Mouse (Mus musculus) gastrocnemius, postnatal 14 days (tissue): Measurements from ENCODE around the gene Olfr1116. TPM values are rescaled to one million over a fixed set of nuclear protein-coding genes. Genes with fewer than 3 reads are reported as not detected.
"Not testable (repeated sequence)": the region's sequence is repeated elsewhere in the genome, so short reads cannot be mapped to it uniquely, and the experiment has no call there.

ENCODE experiments used
- DNase-seq: peaks from one replicate; pipeline ENCODE4 v3.0.0; 2021; ENCODE audit warnings: mixed read lengths
- intact Hi-C: fragments of 180-260 bp; cut with DNase I; formaldehyde crosslinking; loops from one replicate; pipeline ENCODE4 v1.15.1; 2025; ENCODE audit warnings: low total_unique reads
- long read RNA-seq, 2 experiments: library from polyadenylated mRNA; stranded (forward); transcript quantifications; one replicate each; pipeline ENCODE4 v2.0.0; 2021
- microRNA-seq, 2 experiments: library from miRNA; unstranded; fragments of <30 nt; microRNA quantifications; one replicate each; pipeline ENCODE4 v1.2.0; 2021
- total RNA-seq, 2 experiments: library from RNA; stranded (reverse); gene quantifications; 2 replicates each; pipeline ENCODE4 v1.2.3; 2021

Gene Olfr1116
- total RNA-seq, result not detected
- long read RNA-seq, experiment 1, result 0 reads
- long read RNA-seq, experiment 2, result 0 reads

DNA sequence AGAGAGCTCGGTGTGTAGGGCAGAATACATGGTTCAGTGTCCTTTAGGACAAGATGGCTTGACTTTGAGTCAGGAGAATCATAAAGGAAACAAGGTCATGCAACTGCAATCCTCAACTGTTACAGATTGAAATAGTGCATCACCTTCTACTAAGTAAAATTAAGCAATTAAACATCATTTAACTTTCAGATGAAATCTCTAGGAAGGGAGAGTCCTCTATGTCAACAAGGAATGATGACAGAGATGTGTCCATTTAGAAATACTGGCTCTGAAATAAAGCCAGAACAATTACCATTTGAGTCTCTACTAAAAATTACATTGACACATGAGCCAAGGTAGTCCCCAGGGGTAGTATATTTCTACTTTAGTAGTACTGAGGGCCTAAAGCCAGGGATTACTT is at the start of gene Olfr1116:
Gene Olfr1116 (plus strand): TSS at position 301 of the 400 bp plus-strand sequence.
- no peak for DNase-seq
- intact Hi-C loops, result no loop called here

DNA sequence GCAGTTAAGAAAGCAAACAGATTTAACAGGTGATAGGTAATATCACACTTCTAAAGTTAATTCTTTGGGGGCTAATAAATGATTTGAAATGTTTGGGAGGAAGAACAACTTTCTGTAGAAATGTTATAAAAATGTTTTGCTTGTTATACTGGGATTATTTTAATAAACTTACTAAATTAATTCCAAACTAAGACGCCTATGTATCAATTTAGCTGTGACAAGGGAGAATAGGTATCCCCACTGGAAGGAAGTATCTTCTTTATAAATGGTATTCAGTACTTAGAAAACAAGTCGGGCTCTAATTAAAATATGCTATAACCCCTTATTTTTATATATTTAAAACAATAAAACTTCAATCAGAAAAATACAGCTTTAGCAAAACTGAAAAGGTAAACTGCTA is 19.6 kb upstream of the Olfr1116 start, which contains the start of gene Olfr1115:
Gene Olfr1115 (plus strand): TSS at position 301 of the 400 bp plus-strand sequence.
- intact Hi-C loops, result no loop called here
- no peak for DNase-seq

DNA sequence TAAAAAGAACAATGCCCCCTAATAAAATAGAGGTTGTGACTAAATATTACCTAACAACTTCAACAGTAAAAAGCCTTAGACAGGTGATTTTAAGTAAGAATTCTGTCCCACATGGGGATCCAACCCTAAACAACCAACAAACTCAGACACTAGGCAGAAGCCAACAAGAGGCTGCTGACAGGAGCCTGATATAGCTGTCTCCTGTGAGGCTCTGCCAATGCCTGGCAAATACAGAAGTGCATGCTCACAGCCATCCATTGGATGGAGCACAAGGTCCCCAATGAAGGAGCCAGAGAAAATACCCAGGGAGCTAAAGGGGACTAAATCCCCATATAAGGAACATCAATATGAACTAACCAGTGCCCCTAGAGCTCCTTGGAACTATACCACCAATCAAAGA is 26.6 kb downstream of the Olfr1116 start:
- DNase-seq, intact Hi-C loops: not testable (repeated sequence)

DNA sequence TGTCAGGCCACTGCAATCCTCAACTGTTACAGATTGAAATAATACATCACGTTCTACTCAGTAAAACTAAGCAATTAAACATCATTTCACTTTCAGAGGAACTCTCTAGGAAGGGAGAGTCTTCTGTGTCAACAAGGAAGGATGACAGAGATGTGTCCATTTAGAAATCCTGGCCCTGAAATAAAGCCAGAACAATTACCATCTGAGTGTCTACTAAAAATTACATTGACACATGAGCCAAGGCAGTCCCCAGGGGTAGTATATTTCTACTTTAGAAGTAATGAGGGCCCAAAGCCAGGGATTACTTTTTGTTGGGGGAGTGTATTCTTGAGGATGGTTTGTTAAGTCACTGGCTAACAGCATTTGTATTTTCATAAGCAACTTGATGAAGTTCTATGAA is 39.9 kb downstream of the Olfr1116 start, which contains the start of gene Olfr1118:
Gene Olfr1118 (plus strand): TSS at position 301 of the 400 bp plus-strand sequence.
- intact Hi-C loops, result no loop called here

More for the DNA sequence above, 39.9 kb downstream of the Olfr1116 start, which contains the start of gene Olfr1118:
- DNase-seq, result no peak

Small RNAs within 50 kb of the gene (microRNA-seq; reads per million reads assigned to microRNA genes)
- 0 reads per million in 2 experiments for gene Gm27438

Other genes with a start within 250 kb of the Olfr1116 start
- gene Olfr1104, start 240.5 kb upstream of the Olfr1116 start, total RNA-seq, result not detected
- not detected for gene Olfr1105, start 231.0 kb upstream of the Olfr1116 start, total RNA-seq
- gene Olfr1106, start 215.3 kb upstream of the Olfr1116 start, total RNA-seq, result not detected
- not detected for gene Olfr1107, start 191.7 kb upstream of the Olfr1116 start, total RNA-seq
- gene Olfr1109, start 171.5 kb upstream of the Olfr1116 start, total RNA-seq, result not detected
- not detected for gene Olfr259, start 153.0 kb upstream of the Olfr1116 start, total RNA-seq
- gene Olfr1110, start 127.2 kb upstream of the Olfr1116 start, total RNA-seq, result not detected
- not detected for gene Olfr1111, start 114.9 kb upstream of the Olfr1116 start, total RNA-seq
- gene Olfr1112, start 79.7 kb upstream of the Olfr1116 start, total RNA-seq, result not detected
- not detected for gene Olfr1113, start 58.6 kb upstream of the Olfr1116 start, total RNA-seq
- gene Olfr1115, start 19.5 kb upstream of the Olfr1116 start, total RNA-seq, result not detected
- not detected for gene Olfr1118, start 40.0 kb downstream of the Olfr1116 start, total RNA-seq
- not detected for gene Olfr1120, start 87.3 kb downstream of the Olfr1116 start, total RNA-seq
- gene Olfr1121, start 102.4 kb downstream of the Olfr1116 start, total RNA-seq, result not detected
- not detected for gene Olfr1122, start 118.3 kb downstream of the Olfr1116 start, total RNA-seq
- not detected for gene Olfr1123, start 149.1 kb downstream of the Olfr1116 start, total RNA-seq
- gene Olfr1124, start 162.7 kb downstream of the Olfr1116 start, total RNA-seq, result not detected
- gene Olfr1126, start 186.4 kb downstream of the Olfr1116 start, total RNA-seq, result not detected
- gene Pramel7, start 229.6 kb downstream of the Olfr1116 start, total RNA-seq, result not detected
- not detected for gene Pramel6, start 239.0 kb downstream of the Olfr1116 start, total RNA-seq